Mouse (Mus musculus): ENCODE measurements around the gene Nol4l. TPM values are rescaled to one million over a fixed set of nuclear protein-coding genes. Genes with fewer than 3 reads are reported as not detected.

The Nol4l gene
- polyA plus RNA-seq, 1 experiment, result 10.6 TPM

- H3K4me3 ChIP-seq (replicated peaks), result peak overlapping the region; percentile 77
- TF ChIP-seq GATA1 (IDR thresholded peaks at IDR 0.05; ENCODE audit: borderline replicate concordance, low read length) (no peak), FLI1 (IDR thresholded peaks at IDR 0.05; ENCODE audit: low read length) (no peak)
- H3K27me3 ChIP-seq (replicated peaks), result no peaks in the 10 kb centered on the region
- no peaks in the 10 kb centered on the region for H3K9me3 ChIP-seq
- peaks cover 100% of the 10 kb centered on the region for H3K4me1 ChIP-seq
- H3K36me3 ChIP-seq (replicated peaks; ENCODE audit: low read length), result peaks cover 95% of the 10 kb centered on the region
These were observed 15.0 kb downstream of the Nol4l start for GRCm38 (mm10) chr2:153514497-153515380.

GRCm38 (mm10) chr2:153513983-153514382, 15.8 kb downstream of the Nol4l start:
- peaks cover 100% of the 10 kb centered on the region for H3K4me1 ChIP-seq
- no peaks in the 10 kb centered on the region for H3K27me3 ChIP-seq (replicated peaks)
- TF ChIP-seq FLI1 (IDR thresholded peaks at IDR 0.05; ENCODE audit: low read length) (no peak), GATA1 (IDR thresholded peaks at IDR 0.05; ENCODE audit: borderline replicate concordance, low read length) (no peak)
- no peaks in the 10 kb centered on the region for H3K9me3 ChIP-seq
- H3K4me3 ChIP-seq (replicated peaks), result no peak overlapping the region
- H3K36me3 ChIP-seq (replicated peaks; ENCODE audit: low read length), result peaks cover 94% of the 10 kb centered on the region

DNA sequence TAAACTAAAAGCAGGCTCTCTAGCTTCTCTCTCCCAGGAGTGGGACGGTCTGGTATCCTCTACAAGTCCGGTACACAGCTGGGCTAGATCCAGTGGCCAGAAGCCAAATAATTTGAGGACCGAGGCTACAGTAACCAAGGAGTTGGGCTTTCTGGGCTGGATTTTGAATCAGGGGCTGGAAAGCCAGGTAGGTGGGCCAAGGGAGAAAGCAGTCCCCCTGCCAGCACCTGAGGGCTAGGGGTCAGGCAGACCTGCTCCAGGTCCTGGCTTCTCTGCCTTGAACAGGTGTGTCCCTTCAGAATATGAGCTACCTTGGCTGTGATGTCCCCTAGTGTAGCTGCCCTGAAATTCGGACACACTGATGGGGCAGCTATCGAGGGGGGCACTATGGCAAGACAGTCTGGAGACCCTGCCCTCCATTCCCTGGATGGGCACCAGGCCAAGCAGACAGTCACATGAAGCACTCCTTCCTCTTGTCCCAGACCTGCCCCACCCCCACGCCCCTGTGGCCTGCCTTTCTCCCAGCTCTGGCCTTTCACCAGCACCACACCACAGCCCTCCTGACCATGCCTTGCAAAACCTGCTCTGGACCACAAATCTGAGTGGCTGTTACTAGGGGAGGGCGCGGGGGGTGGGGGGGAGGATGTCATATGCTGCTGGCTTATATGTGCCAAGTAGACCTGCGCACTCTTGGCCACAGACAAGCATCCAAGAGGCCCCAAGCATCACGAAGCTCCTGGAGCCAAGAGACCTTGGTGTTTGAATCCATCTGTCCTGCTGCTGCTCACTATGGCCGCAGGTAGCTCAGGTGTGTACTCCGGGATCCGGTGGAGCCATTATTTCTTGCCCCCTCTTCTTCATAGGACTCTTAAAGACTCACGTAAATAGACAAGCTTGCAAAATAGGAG, 17.1 kb downstream of the Nol4l start:
- Histone ChIP-seq H3K4me1 (peaks cover 100% of the 10 kb centered on the region), H3K4me3 (replicated peaks) (peak overlapping the region; percentile 62), H3K27me3 (replicated peaks) (no peaks in the 10 kb centered on the region), H3K36me3 (replicated peaks; ENCODE audit: low read length) (peaks cover 87% of the 10 kb centered on the region), H3K9me3 (no peaks in the 10 kb centered on the region)
- no peak for TF ChIP-seq FLI1 (IDR thresholded peaks at IDR 0.05; ENCODE audit: low read length)
- TF ChIP-seq GATA1 (IDR thresholded peaks at IDR 0.05; ENCODE audit: borderline replicate concordance, low read length), result no peak

DNA sequence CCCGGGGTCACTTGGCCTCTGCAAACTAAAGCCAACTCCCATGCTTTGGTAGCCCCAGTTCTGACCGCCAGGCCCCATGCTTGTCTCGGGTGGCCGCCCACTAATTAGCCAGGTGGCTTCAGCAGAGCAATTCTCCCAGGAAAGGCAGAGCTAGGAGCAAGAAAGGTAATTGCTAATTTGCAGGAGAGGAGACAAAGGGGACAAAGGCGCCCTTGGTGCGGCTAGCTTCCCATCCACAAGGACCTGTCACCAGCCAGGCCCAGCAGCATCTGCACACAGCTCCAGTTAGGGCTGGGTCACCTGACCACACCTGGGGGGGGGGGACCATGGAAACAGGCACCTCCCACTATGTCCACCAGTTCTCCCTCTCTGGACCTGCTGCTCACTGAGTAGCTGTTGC, 18.2 kb downstream of the Nol4l start:
- Histone ChIP-seq H3K27me3 (replicated peaks) (no peaks in the 10 kb centered on the region), H3K36me3 (replicated peaks; ENCODE audit: low read length) (peaks cover 85% of the 10 kb centered on the region), H3K9me3 (no peaks in the 10 kb centered on the region), H3K4me3 (replicated peaks) (no peak overlapping the region), H3K4me1 (peaks cover 98% of the 10 kb centered on the region)
- TF ChIP-seq GATA1 (IDR thresholded peaks at IDR 0.05; ENCODE audit: borderline replicate concordance, low read length), result no peak

- TF ChIP-seq FLI1 (IDR thresholded peaks at IDR 0.05; ENCODE audit: low read length), result no peak
- TF ChIP-seq GATA1 (IDR thresholded peaks at IDR 0.05; ENCODE audit: borderline replicate concordance, low read length), result no peak
- Histone ChIP-seq H3K9me3 (no peaks in the 10 kb centered on the region), H3K4me1 (peaks cover 98% of the 10 kb centered on the region), H3K4me3 (replicated peaks) (peak overlapping the region; percentile 43), H3K36me3 (replicated peaks; ENCODE audit: low read length) (peaks cover 84% of the 10 kb centered on the region), H3K27me3 (replicated peaks) (no peaks in the 10 kb centered on the region)
These were observed 19.6 kb downstream of the Nol4l start for GRCm38 (mm10) chr2:153510136-153510535.

DNA sequence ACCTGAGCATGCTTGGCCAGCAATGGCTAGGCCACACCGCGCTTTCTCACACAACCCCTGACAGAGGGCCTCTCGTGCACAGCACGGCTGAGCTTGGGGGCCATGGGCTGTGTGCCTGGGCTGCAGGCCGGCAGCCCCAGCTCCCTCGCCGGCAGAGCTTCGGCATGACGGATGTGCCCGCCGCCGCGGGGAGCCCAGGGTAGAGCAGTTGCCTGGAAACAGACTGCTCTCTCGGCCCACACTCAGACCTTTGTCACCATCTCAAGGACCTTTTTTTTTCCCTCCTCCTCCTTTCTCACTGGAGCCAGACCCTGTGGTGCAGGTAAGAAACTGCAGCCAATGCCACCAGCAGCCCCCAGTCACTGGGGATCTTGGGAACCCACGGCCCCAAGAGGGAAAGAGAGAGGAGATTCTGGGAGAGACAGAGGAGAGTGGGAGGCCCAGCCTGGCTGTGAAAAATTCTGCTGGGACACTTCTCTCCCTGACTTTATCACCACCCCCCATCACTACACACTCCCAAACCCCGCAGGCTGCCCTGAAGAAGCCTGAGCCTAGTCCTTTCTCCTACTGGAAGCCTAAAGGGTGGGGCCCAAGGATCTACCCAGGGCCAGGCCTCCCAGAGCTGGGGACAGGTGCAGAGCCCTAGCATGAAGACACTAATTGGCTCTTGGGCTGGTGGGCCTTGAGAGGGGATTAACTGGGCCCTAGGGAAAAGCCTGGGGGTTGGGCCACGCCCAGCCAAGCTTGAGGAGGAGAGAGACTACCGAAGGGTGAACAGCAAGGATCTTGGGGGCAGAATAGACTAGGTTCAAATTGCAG, 20.4 kb downstream of the Nol4l start:
- peaks cover 98% of the 10 kb centered on the region for H3K4me1 ChIP-seq

DNA sequence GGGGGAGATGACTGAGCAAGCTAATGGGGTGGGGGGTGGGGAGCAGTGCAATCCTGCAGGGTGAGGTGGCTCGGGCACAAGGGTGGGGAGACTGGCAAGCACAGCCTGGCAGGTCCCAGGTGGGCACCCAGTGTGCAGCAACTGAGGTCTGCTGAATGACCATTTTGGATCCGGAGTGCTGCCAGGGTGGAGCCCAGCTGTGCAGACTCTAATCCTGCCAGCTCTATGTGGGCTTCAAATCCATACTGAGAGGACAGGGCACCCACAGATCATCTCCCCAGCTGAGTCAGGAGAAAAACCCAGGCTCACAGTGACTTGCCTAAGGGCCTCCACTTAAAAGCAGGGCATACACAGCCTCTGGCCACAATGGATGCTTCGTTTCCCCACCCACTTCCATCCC, 21.4 kb downstream of the Nol4l start:
- Histone ChIP-seq H3K36me3 (replicated peaks; ENCODE audit: low read length) (peaks cover 74% of the 10 kb centered on the region), H3K4me1 (peaks cover 98% of the 10 kb centered on the region), H3K27me3 (replicated peaks) (no peaks in the 10 kb centered on the region), H3K9me3 (no peaks in the 10 kb centered on the region), H3K4me3 (replicated peaks) (peak overlapping the region; percentile 76)
- no peak for TF ChIP-seq FLI1 (IDR thresholded peaks at IDR 0.05; ENCODE audit: low read length)
- TF ChIP-seq GATA1 (IDR thresholded peaks at IDR 0.05; ENCODE audit: borderline replicate concordance, low read length), result no peak

More for the DNA sequence above, 20.4 kb downstream of the Nol4l start:
- TF ChIP-seq GATA1 (IDR thresholded peaks at IDR 0.05; ENCODE audit: borderline replicate concordance, low read length), result no peak
- TF ChIP-seq FLI1 (IDR thresholded peaks at IDR 0.05; ENCODE audit: low read length), result no peak
- Histone ChIP-seq H3K36me3 (replicated peaks; ENCODE audit: low read length) (peaks cover 81% of the 10 kb centered on the region), H3K4me3 (replicated peaks) (peak overlapping the region; percentile 78), H3K27me3 (replicated peaks) (no peaks in the 10 kb centered on the region), H3K9me3 (no peaks in the 10 kb centered on the region)

DNA sequence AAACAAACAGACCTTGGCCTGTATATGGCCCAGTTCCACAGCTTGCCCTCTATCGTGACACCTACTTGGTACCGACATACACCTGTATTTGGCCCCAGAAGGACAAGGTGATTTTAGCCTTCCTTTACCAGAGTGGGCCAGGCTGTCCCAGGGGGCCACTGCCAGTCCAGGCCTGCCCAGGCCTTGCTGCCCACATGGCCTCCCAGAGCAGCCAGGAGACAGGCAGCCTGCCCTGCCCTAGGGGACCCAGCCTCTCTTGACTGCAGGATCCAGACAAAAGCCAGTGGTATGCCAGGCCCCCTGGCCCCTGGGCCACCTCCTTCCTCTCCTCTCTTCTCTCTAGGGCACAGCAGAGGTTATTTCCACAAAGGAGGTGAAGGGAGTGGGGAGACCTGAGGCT, 21.8 kb downstream of the Nol4l start:
- H3K4me1 ChIP-seq, result peaks cover 98% of the 10 kb centered on the region

DNA sequence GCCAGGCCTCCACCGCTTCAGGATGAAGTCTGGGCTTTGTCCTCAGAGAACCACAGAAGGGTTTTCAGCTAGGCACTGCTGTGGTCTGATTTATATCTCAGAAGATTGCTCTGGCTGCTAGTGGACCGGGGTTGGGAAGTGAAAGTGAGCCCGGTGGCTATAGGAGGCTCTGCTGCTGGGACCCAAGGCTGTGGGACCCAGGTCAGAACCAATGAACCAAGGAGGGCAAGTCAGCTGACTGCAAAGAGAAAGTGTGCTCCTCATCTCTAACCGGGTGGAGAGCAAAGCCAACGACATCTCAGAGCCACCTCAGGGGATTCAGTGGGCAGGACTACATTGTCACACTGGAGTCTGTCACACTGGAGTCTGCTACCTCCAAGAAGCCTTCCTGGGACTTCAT, 23.4 kb downstream of the Nol4l start:
- Histone ChIP-seq H3K36me3 (replicated peaks; ENCODE audit: low read length) (peaks cover 72% of the 10 kb centered on the region), H3K27me3 (replicated peaks) (no peaks in the 10 kb centered on the region), H3K4me1 (peaks cover 98% of the 10 kb centered on the region), H3K4me3 (replicated peaks) (peak overlapping the region; percentile 16), H3K9me3 (peaks cover 3% of the 10 kb centered on the region; the same call in 1 of the 2 replicates)
- TF ChIP-seq FLI1 (IDR thresholded peaks at IDR 0.05; ENCODE audit: low read length) (no peak), GATA1 (IDR thresholded peaks at IDR 0.05; ENCODE audit: borderline replicate concordance, low read length) (no peak)

More for the DNA sequence above, 21.8 kb downstream of the Nol4l start:
- H3K36me3 ChIP-seq (replicated peaks; ENCODE audit: low read length), result peaks cover 72% of the 10 kb centered on the region
- H3K27me3 ChIP-seq (replicated peaks), result no peaks in the 10 kb centered on the region
- H3K9me3 ChIP-seq, result no peaks in the 10 kb centered on the region
- peak overlapping the region; percentile 57 for H3K4me3 ChIP-seq (replicated peaks)
- no peak for TF ChIP-seq FLI1 (IDR thresholded peaks at IDR 0.05; ENCODE audit: low read length)
- no peak for TF ChIP-seq GATA1 (IDR thresholded peaks at IDR 0.05; ENCODE audit: borderline replicate concordance, low read length)

Data from megakaryocyte, embryonic 14.5 days (primary cell).